Mouse (Mus musculus) CH12.LX (cell line): ENCODE results near the gene Ifna4. TPM values are rescaled to one million over a fixed set of nuclear protein-coding genes. Genes with fewer than 3 reads are reported as not detected.

Experiments used
- DNase-seq: peaks from one replicate; pipeline ENCODE4 v3.0.0-alpha.2; 2013; ENCODE audit errors: extremely low read depth
- H3K27ac ChIP-seq: 2 replicates; pipeline ENCODE4 v1.5.1; 2012; ENCODE audit warnings: low read depth, mild to moderate bottlenecking, control low read depth, moderate library complexity; ENCODE audit not compliant: insufficient read depth
- H3K27me3 ChIP-seq: replicated peaks from 2 replicates; pipeline ENCODE3; 2012; ENCODE audit warnings: inconsistent platforms
- H3K36me3 ChIP-seq, 2 experiments: replicated peaks in 1 of 2; 2 replicates each; pipeline versions ENCODE3 to v1.6.1; 2012; ENCODE audit warnings: inconsistent platforms in 1 of 2, low read length in 1 of 2, mild to moderate bottlenecking in 1 of 2, mixed read lengths in 1 of 2, moderate library complexity in 1 of 2; ENCODE audit not compliant: control insufficient read depth in 1 of 2, insufficient read depth in 1 of 2
- H3K4me1 ChIP-seq, 2 experiments: 2 replicates each; pipeline ENCODE4 v1.6.1; 2012; ENCODE audit warnings: inconsistent platforms in 1 of 2, moderate library complexity in 1 of 2; ENCODE audit not compliant: insufficient read depth in 2 of 2, control insufficient read depth in 1 of 2
- H3K4me2 ChIP-seq: 2 replicates; pipeline ENCODE4 v1.6.1; 2012; ENCODE audit warnings: low read depth, mild to moderate bottlenecking, control low read depth; ENCODE audit not compliant: poor library complexity, insufficient read depth, severe bottlenecking
- H3K4me3 ChIP-seq, 3 experiments: fragments of 150-350 bp in 1 of 3; sonication (generic) in 1 of 3; replicated peaks in 1 of 3; 2 replicates each; pipeline versions ENCODE3 to v1.5.1; 2011 to 2012; ENCODE audit warnings: low read depth in 2 of 3, low read length in 2 of 3, mild to moderate bottlenecking in 2 of 3, moderate library complexity in 2 of 3, control low read depth in 1 of 3, improper control_type of control experiment in 1 of 3, inconsistent platforms in 1 of 3, mixed read lengths in 1 of 3; ENCODE audit not compliant: poor library complexity in 1 of 3
- H3K79me2 ChIP-seq: replicated peaks from 2 replicates; pipeline ENCODE4 v1.6.1; 2012; ENCODE audit warnings: mild to moderate bottlenecking, moderate library complexity; ENCODE audit not compliant: control insufficient read depth, poor library complexity, insufficient read depth, severe bottlenecking; ENCODE audit errors: extremely low read depth
- H3K9ac ChIP-seq: 2 replicates; pipeline ENCODE4 v1.6.1; 2012; ENCODE audit warnings: low read depth, mild to moderate bottlenecking, control low read depth, moderate library complexity; ENCODE audit not compliant: insufficient read depth
- H3K9me3 ChIP-seq: replicated peaks from 2 replicates; pipeline ENCODE3; 2012; ENCODE audit warnings: low read length, inconsistent platforms, mixed read lengths
- BHLHE40 ChIP-seq: IDR thresholded peaks from 2 replicates; pipeline ENCODE4 v1.6.1; 2011; ENCODE audit warnings: mild to moderate bottlenecking, low read depth, low read length, improper control_type of control experiment
- CHD1 ChIP-seq: IDR thresholded peaks from 2 replicates; pipeline ENCODE4 v1.6.1; 2012; ENCODE audit warnings: low read depth, low read length, improper control_type of control experiment, inconsistent platforms
- CHD2 ChIP-seq: IDR thresholded peaks from 2 replicates; pipeline ENCODE4 v1.6.1; 2011; ENCODE audit warnings: low read length, improper control_type of control experiment
- E2F4 ChIP-seq: IDR thresholded peaks from 2 replicates; pipeline ENCODE4 v1.6.1; 2011; ENCODE audit warnings: low read depth, low read length, improper control_type of control experiment; ENCODE audit not compliant: insufficient replicate concordance
- ELF1 ChIP-seq: IDR thresholded peaks from 2 replicates; pipeline ENCODE4 v1.6.1; 2014; ENCODE audit warnings: low read depth, mild to moderate bottlenecking, inconsistent platforms, low read length, improper control_type of control experiment
- GABPA ChIP-seq: IDR thresholded peaks from 2 replicates; pipeline ENCODE4 v1.6.1; 2012; ENCODE audit warnings: low read depth, low read length, improper control_type of control experiment, inconsistent platforms; ENCODE audit not compliant: insufficient replicate concordance
- HCFC1 ChIP-seq: IDR thresholded peaks from 2 replicates; pipeline ENCODE4 v1.6.1; 2012; ENCODE audit warnings: low read depth, mild to moderate bottlenecking, inconsistent platforms, low read length, improper control_type of control experiment
- JUN ChIP-seq: IDR thresholded peaks from 2 replicates; pipeline ENCODE4 v1.6.1; 2011; ENCODE audit warnings: low read depth, mild to moderate bottlenecking, low read length, improper control_type of control experiment, moderate library complexity; ENCODE audit not compliant: insufficient read depth
- JUND ChIP-seq: conservative IDR thresholded peaks from 2 replicates; pipeline ENCODE4 v1.6.1; 2011; ENCODE audit warnings: low read depth, low read length, improper control_type of control experiment
- KAT2A ChIP-seq: IDR thresholded peaks from 2 replicates; pipeline ENCODE4 v1.6.1; 2012; ENCODE audit warnings: low read length, improper control_type of control experiment, inconsistent platforms; ENCODE audit not compliant: insufficient replicate concordance
- MAFK ChIP-seq: IDR thresholded peaks from 2 replicates; pipeline ENCODE4 v1.6.1; 2011; ENCODE audit warnings: low read length, improper control_type of control experiment; ENCODE audit not compliant: insufficient replicate concordance
- MAZ ChIP-seq: IDR thresholded peaks from 2 replicates; pipeline ENCODE4 v1.6.1; 2012; ENCODE audit warnings: low read depth, mild to moderate bottlenecking, inconsistent platforms, low read length, improper control_type of control experiment, moderate library complexity
- MEF2A ChIP-seq: IDR thresholded peaks from 2 replicates; pipeline ENCODE4 v1.6.1; 2014; ENCODE audit warnings: low read depth, mild to moderate bottlenecking, inconsistent platforms, low read length, improper control_type of control experiment, borderline replicate concordance
- MXI1 ChIP-seq: IDR thresholded peaks from 2 replicates; pipeline ENCODE4 v1.6.1; 2011; ENCODE audit warnings: mild to moderate bottlenecking, low read depth, low read length, improper control_type of control experiment
- MYC ChIP-seq: IDR thresholded peaks from 2 replicates; pipeline ENCODE4 v1.6.1; 2011; ENCODE audit warnings: low read depth, mild to moderate bottlenecking, improper control_type of control experiment, low read length
- NELFE ChIP-seq: IDR thresholded peaks from 2 replicates; pipeline ENCODE4 v1.6.1; 2011; ENCODE audit warnings: low read depth, low read length, improper control_type of control experiment
- NRF1 ChIP-seq: IDR thresholded peaks from 2 replicates; pipeline ENCODE4 v1.6.1; 2014; ENCODE audit warnings: low read depth, mild to moderate bottlenecking, inconsistent platforms, low read length, improper control_type of control experiment, moderate library complexity
- PAX5 ChIP-seq: IDR thresholded peaks from 2 replicates; pipeline ENCODE4 v1.6.1; 2012; ENCODE audit warnings: low read length, inconsistent platforms, mixed read lengths
- POLR2AphosphoS2 ChIP-seq: IDR thresholded peaks from 2 replicates; pipeline ENCODE4 v1.6.1; 2011; ENCODE audit warnings: low read depth, low read length, improper control_type of control experiment
- RAD21 ChIP-seq: IDR thresholded peaks from 2 replicates; pipeline ENCODE4 v1.6.1; 2011; ENCODE audit warnings: low read depth, mild to moderate bottlenecking, low read length, improper control_type of control experiment, moderate library complexity
- RCOR1 ChIP-seq: conservative IDR thresholded peaks from 2 replicates; pipeline ENCODE4 v1.6.1; 2012; ENCODE audit warnings: low read depth, mild to moderate bottlenecking, inconsistent platforms, low read length, improper control_type of control experiment
- SIN3A ChIP-seq: IDR thresholded peaks from 2 replicates; pipeline ENCODE4 v1.6.1; 2012; ENCODE audit warnings: low read length, improper control_type of control experiment, inconsistent platforms
- SMC3 ChIP-seq: IDR thresholded peaks from 2 replicates; pipeline ENCODE4 v1.6.1; 2011; ENCODE audit warnings: low read depth, low read length, improper control_type of control experiment
- TBP ChIP-seq: conservative IDR thresholded peaks from 2 replicates; pipeline ENCODE4 v1.6.1; 2011; ENCODE audit warnings: low read depth, low read length, improper control_type of control experiment
- UBTF ChIP-seq: IDR thresholded peaks from 2 replicates; pipeline ENCODE4 v1.6.1; 2012; ENCODE audit warnings: low read depth, mild to moderate bottlenecking, inconsistent platforms, low read length, improper control_type of control experiment, moderate library complexity
- USF1 ChIP-seq: IDR thresholded peaks from 2 replicates; pipeline ENCODE4 v1.6.1; 2014; ENCODE audit warnings: low read depth, mild to moderate bottlenecking, inconsistent platforms, low read length, improper control_type of control experiment
- USF2 ChIP-seq: conservative IDR thresholded peaks from 2 replicates; pipeline ENCODE4 v1.6.1; 2011; ENCODE audit warnings: low read depth, low read length, improper control_type of control experiment
- ZC3H11A ChIP-seq: IDR thresholded peaks from 2 replicates; pipeline ENCODE4 v1.6.1; 2012; ENCODE audit warnings: low read depth, mild to moderate bottlenecking, inconsistent platforms, low read length, improper control_type of control experiment
- ZMIZ1 ChIP-seq: IDR thresholded peaks from 2 replicates; pipeline ENCODE4 v1.6.1; 2012; ENCODE audit warnings: low read depth, mild to moderate bottlenecking, inconsistent platforms, low read length, improper control_type of control experiment
- ZNF384 ChIP-seq: IDR thresholded peaks from 2 replicates; pipeline ENCODE4 v1.6.1; 2012; ENCODE audit warnings: low read depth, low read length, improper control_type of control experiment, inconsistent platforms
- dilution Hi-C: fragments of 300-500 bp; cut with MboI; formaldehyde crosslinking; loops from 2 replicates; pipeline ENCODE4 v1.14.3; 2020; ENCODE audit warnings: low sequenced_read_pairs; ENCODE audit not compliant: extremely low pct_unique_long_range_greater_than_20kb, extremely low pct_ligation_motif_present
- in situ Hi-C: fragments of 300-500 bp; cut with MboI; formaldehyde crosslinking; loops from 3 replicates; pipeline ENCODE4 v1.14.3; 2019; ENCODE audit warnings: low sequenced_read_pairs, low pct_ligation_motif_present, low pct_unique_long_range_greater_than_20kb, mixed read lengths
- polyA plus RNA-seq: library from polyadenylated mRNA; unstranded; fragments of >175 nt; gene quantifications from 2 replicates; pipeline ENCODE4 v1.2.1, GENCODE M21; 2012; ENCODE audit warnings: low read depth; ENCODE audit not compliant: insufficient read length
- total RNA-seq, 2 experiments: library from RNA; depleted of rRNA; stranded (reverse); fragments of 300-350 nt in 1 of 2; fragments of >200 nt in 1 of 2; gene quantifications; 2 replicates each; pipeline ENCODE4 v1.2.3; 2012 to 2014

The Ifna4 gene
- total and polyA plus RNA-seq, 3 experiments: not detected

DNA sequence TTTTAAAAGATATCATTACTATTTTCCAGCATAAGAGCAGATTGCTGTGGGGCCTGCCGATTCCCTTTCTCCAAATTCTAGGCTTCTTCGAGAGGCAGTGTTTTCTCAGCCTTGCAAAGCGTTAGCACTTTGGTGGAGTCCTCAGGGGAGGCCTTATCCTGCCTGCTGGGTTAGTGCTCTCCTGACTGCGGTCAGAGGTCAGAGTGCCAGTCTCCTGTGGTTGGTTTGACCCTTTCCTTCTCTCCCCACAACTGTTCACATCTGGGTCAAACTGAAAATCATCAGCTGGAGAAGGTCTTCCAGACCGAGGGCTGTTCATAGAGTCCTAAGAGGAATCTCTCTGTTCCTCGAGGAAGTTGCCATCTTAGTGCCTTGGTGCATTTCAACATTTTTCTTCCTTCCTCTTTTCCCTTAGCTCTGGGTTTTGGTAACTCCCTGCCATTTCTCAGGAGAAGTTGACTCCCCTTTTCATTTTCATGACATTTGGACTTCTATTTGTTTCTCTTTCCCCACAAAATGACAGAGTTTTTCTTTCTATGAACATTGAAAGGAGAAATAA is 23.4 kb downstream of the Ifna4 start:
- peak; percentile 14 for DNase-seq
- dilution Hi-C loops (no loop called here), in situ Hi-C loops (no loop called here)
- H3K79me2 ChIP-seq: no peaks in the 10 kb centered on the region
- peaks cover 48% of the 10 kb centered on the region for H3K27me3 ChIP-seq
- no peaks in the 10 kb centered on the region for H3K9me3 ChIP-seq
- peak overlapping the region; percentile 88 for H3K4me2 ChIP-seq
- no peak overlapping the region for H3K4me3 ChIP-seq
- H3K4me1 ChIP-seq: peaks cover 0 to 32% of the 10 kb centered on the region in 2 experiments; a peak in 2 of 4 replicates
- H3K36me3 ChIP-seq: no peaks in the 10 kb centered on the region
- H3K9ac ChIP-seq: no peak overlapping the region
- no peak for TF ChIP-seq USF2
- no peak for TF ChIP-seq TBP
- TF ChIP-seq SIN3A: no peak
- no peak for TF ChIP-seq MXI1
- no peak for TF ChIP-seq KAT2A
- no peak for TF ChIP-seq JUND
- TF ChIP-seq CHD2: no peak
- TF ChIP-seq NELFE: no peak
- no peak for TF ChIP-seq RCOR1
- TF ChIP-seq MAZ: no peak
- no peak for TF ChIP-seq HCFC1
- TF ChIP-seq USF1: no peak
- H3K27ac ChIP-seq: no peak overlapping the region

GRCm38 (mm10) chr4:88867366-88867925 is 25.8 kb downstream of the Ifna4 start:
- no peak overlapping the region for H3K27ac ChIP-seq
- H3K79me2 ChIP-seq: no peaks in the 10 kb centered on the region
- peak; percentile 75 for DNase-seq
- dilution Hi-C loops: no loop called here
- H3K4me3 ChIP-seq: peak overlapping the region; percentile 57 to 65 (median 64)
- H3K36me3 ChIP-seq: no peaks in the 10 kb centered on the region
- H3K9me3 ChIP-seq: peaks cover 2% of the 10 kb centered on the region
- H3K9ac ChIP-seq: peak overlapping the region; percentile 41
- H3K27me3 ChIP-seq: peaks cover 31% of the 10 kb centered on the region
- peaks cover 0 to 32% of the 10 kb centered on the region in 2 experiments; a peak in 2 of 4 replicates for H3K4me1 ChIP-seq
- in situ Hi-C loops: no loop called here
- peak overlapping the region; percentile 86 for H3K4me2 ChIP-seq
- TF ChIP-seq GABPA (no peak), TBP (no peak), NRF1 (0 out of 2 replicates have a peak, but pooled peaks have one; percentile 10), MAZ (peak; percentile 45; the same call in 1 of the 2 replicates), MEF2A (peak; percentile 59), RAD21 (peak; percentile 88), MAFK (no peak), ZC3H11A (no peak), ZMIZ1 (no peak), ZNF384 (no peak), JUN (no peak), PAX5 (no peak), POLR2AphosphoS2 (no peak), CHD1 (no peak), E2F4 (no peak), SMC3 (peak; percentile 82), CHD2 (no peak), HCFC1 (no peak), USF2 (no peak), MYC (0 out of 2 replicates have a peak, but pooled peaks have one; percentile 36), BHLHE40 (no peak), JUND (no peak), ELF1 (0 out of 2 replicates have a peak, but pooled peaks have one; percentile 21), UBTF (no peak), RCOR1 (no peak; the same call in 1 of the 2 replicates)
